Mouse (Mus musculus) heart, embryonic 14.5 days (tissue): ENCODE results near the gene Mcm3ap. TPM values are rescaled to one million over a fixed set of nuclear protein-coding genes. Genes with fewer than 3 reads are reported as not detected.

Experiments used
- ATAC-seq: fragments of 200-750 bp; cut with Nextera tagmentation; 2 replicates; pipeline ENCODE4 v1.8.0; 2017; ENCODE audit warnings: low read depth, moderate TSS enrichment; ENCODE audit not compliant: insufficient number of reproducible peaks, insufficient read depth, low FRiP score
- H3K27ac ChIP-seq, 2 experiments: fragments of 200-500 bp in 1 of 2; fragments of 300-500 bp in 1 of 2; sonication (generic) in 1 of 2; replicated peaks in 1 of 2; 2 replicates each; pipeline ENCODE4 v1.5.1; 2012 to 2014; ENCODE audit warnings: low read depth in 2 of 2, low read length in 2 of 2, control low read depth in 1 of 2, mild to moderate bottlenecking in 1 of 2, mixed read lengths in 1 of 2; ENCODE audit not compliant: control insufficient read depth in 1 of 2, insufficient read depth in 1 of 2
- H3K27me3 ChIP-seq: fragments of 300-500 bp; sonication (generic); 2 replicates; pipeline ENCODE4 v1.6.1; 2014; ENCODE audit warnings: mild to moderate bottlenecking, low read length, control low read depth; ENCODE audit not compliant: control insufficient read depth, insufficient read depth
- H3K36me3 ChIP-seq: fragments of 300-500 bp; sonication (generic); 2 replicates; pipeline ENCODE4 v1.6.1; 2014; ENCODE audit warnings: mild to moderate bottlenecking, control low read depth, low read length, mixed read lengths; ENCODE audit not compliant: control insufficient read depth, insufficient read depth
- H3K4me1 ChIP-seq, 2 experiments: fragments of 200-500 bp in 1 of 2; fragments of 300-500 bp in 1 of 2; sonication (generic) in 1 of 2; 2 replicates each; pipeline ENCODE4 v1.6.1; 2012 to 2014; ENCODE audit warnings: low read length in 2 of 2, control low read depth in 1 of 2, mixed read lengths in 1 of 2; ENCODE audit not compliant: control insufficient read depth in 2 of 2, insufficient read depth in 2 of 2
- H3K4me2 ChIP-seq: fragments of 300-500 bp; sonication (generic); 2 replicates; pipeline ENCODE4 v1.6.1; 2014; ENCODE audit warnings: mild to moderate bottlenecking, low read length
- H3K4me3 ChIP-seq, 2 experiments: fragments of 200-500 bp in 1 of 2; fragments of 300-500 bp in 1 of 2; sonication (generic) in 1 of 2; 2 replicates each; pipeline ENCODE4 v1.5.1; 2012 to 2014; ENCODE audit warnings: low read length in 2 of 2, mild to moderate bottlenecking in 2 of 2, control low read depth in 1 of 2, low read depth in 1 of 2, moderate library complexity in 1 of 2; ENCODE audit not compliant: control insufficient read depth in 1 of 2, insufficient read depth in 1 of 2
- H3K9ac ChIP-seq: fragments of 300-500 bp; sonication (generic); 2 replicates; pipeline ENCODE4 v1.6.1; 2014; ENCODE audit warnings: mild to moderate bottlenecking, low read length
- H3K9me3 ChIP-seq: fragments of 300-500 bp; sonication (generic); 2 replicates; pipeline ENCODE4 v1.6.1; 2016; ENCODE audit warnings: low read length, control low read depth; ENCODE audit not compliant: control insufficient read depth
- WGBS: fragments of 180-500 bp; shearing (Covaris S2); extraction: QIAGEN DNeasy Blood & Tissue Kit; methylation state at CpG from one replicate; pipeline ENCODE4 v1.1.7; 2014; 5-methylcytosine and 5-hydroxymethylcytosine counted together
- polyA plus RNA-seq: library from polyadenylated mRNA; unstranded; fragments of >200 nt; fragmentation: Nextera tagmentation; extraction: Ambion mirVana; gene quantifications from 2 replicates; pipeline ENCODE4 v1.2.1, GENCODE M21; 2014

The Mcm3ap gene
- polyA plus RNA-seq, 1 experiment from 2014 or later: 41.3 TPM

DNA sequence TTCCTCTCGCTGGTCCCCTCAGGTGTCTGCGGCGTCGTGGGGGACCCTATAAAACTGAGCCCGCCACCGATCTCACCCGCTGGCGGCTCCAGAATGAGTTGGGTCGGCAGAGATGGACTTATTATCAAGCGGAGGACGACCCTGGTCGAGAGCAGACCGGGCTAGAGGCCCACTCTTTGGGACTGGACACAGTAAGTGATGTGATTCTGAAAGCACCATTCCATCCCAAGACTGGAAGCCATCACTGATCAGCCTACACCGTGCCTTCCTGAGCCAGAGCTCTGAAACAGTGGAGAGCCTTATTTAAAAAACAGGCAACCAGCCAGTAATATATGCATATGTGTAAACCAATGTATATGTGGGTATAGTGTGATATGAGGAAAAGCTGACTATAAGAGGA is 63.1 kb downstream of the Mcm3ap start:
- Histone ChIP-seq H3K9me3 (no peaks in the 10 kb centered on the region), H3K4me3 (peak overlapping the region; percentile 56 to 70), H3K27ac (peak overlapping the region; percentile 28 to 48; a peak in 3 of 4 replicates), H3K36me3 (peaks cover 33% of the 10 kb centered on the region), H3K4me1 (0 out of 4 replicates have a peak, but pooled peaks cover 2 to 7% of the 10 kb centered on the region in 2 experiments), H3K4me2 (peak overlapping the region; percentile 90), H3K9ac (peak overlapping the region; percentile 74), H3K27me3 (no peaks in the 10 kb centered on the region)
- ATAC-seq: no peak
- WGBS: 1% methylated on average over 14 of the region's 14 CpGs

DNA sequence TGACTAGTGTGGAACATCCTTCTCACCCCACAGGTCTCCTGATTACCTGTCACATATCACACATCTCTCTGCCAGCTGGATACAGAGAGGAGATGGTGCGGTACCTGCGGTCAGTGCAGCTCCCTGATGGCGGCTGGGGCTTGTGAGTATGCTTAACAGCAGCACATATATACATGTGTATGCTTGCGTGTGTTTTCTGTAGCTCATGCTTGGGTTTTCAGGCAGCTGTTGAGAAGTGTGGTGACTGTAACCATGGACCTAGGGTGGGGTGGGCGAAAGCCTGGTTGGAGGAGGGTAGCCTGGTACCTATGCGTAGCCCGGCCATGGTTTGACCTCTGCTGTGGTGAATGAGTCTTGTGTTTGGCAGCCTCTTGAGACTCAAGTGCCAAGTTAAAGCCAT is 66.8 kb downstream of the Mcm3ap start:
- H3K27me3 ChIP-seq: no peaks in the 10 kb centered on the region
- no peaks in the 10 kb centered on the region for H3K9me3 ChIP-seq
- 94% methylated on average over 7 of the region's 7 CpGs for whole genome bisulfite sequencing
- H3K36me3 ChIP-seq: peaks cover 63% of the 10 kb centered on the region
- H3K4me1 ChIP-seq: 0 out of 4 replicates have a peak, but pooled peaks cover 2 to 6% of the 10 kb centered on the region in 2 experiments
- no peak overlapping the region for H3K27ac ChIP-seq
- no peak overlapping the region for H3K4me2 ChIP-seq
- H3K4me3 ChIP-seq: no peak overlapping the region
- H3K9ac ChIP-seq: no peak overlapping the region
- ATAC-seq: no peak

DNA sequence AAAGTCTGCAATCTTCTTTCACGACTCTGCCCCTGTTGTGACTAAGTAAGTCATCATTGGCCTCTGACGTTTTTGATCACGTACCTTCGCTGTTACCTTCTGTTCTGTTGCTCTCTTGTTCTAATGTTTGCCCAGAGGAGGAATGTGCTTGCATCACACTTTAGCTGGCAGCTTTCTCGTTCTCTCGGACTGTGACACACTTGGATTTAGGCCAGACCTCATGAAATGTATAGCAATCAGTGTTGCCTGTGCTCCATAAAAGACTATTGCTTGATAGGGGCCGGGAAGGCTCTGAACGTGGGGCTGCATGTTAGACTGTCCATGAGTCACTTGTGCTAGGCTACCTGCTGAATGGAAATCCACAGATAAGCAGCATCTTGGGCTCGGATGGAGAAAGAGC is 68.9 kb downstream of the Mcm3ap start:
- Histone ChIP-seq H3K27me3 (no peaks in the 10 kb centered on the region), H3K4me2 (no peak overlapping the region), H3K36me3 (peaks cover 84% of the 10 kb centered on the region), H3K4me1 (no peaks in the 10 kb centered on the region), H3K27ac (no peak overlapping the region), H3K9me3 (no peaks in the 10 kb centered on the region), H3K4me3 (no peak overlapping the region), H3K9ac (no peak overlapping the region)
- WGBS: 63% methylated on average over 9 of the region's 9 CpGs
- no peak for ATAC-seq

DNA sequence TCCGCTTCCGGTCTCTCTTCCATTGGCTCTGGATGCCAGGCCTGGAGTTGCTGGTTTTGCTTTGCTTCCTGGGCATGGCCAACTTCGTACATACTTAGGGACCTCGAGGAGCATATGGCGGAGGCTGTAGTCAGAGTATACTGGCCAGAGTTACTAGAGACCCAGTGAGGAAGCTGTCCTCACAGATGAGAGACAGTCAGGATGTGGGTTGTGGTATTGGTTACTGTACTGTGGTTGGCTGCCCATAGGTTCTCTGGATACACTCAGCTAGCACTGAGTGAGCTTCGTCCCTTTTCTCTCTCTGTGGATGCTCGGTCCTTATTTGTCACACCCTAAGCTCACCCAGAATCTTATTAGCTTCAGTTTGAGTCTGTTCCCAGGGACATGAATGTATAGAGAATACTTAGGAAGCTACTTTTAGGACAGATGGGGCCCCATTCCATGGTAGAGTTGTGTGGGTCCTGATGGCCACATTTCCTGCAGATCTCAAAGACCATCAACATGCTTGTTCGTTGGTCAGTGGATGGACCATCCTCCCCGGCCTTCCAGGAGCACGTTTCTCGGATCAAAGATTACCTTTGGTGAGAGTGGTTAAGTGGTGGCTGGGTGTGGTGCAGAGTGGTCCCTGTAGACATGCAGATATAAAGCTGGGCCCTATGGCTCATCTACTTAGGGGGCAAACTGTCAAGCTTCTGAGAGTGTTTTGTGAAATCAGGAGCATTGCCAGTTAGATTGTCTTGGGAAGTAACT is 72.8 kb downstream of the Mcm3ap start:
- WGBS: 92% methylated on average over 11 of the region's 11 CpGs
- no peaks in the 10 kb centered on the region for H3K27me3 ChIP-seq
- no peak for ATAC-seq
- no peak overlapping the region for H3K4me2 ChIP-seq
- H3K36me3 ChIP-seq: peaks cover 91% of the 10 kb centered on the region
- H3K4me1 ChIP-seq: no peaks in the 10 kb centered on the region
- H3K9ac ChIP-seq: no peak overlapping the region
- H3K9me3 ChIP-seq: no peaks in the 10 kb centered on the region
- no peak overlapping the region for H3K4me3 ChIP-seq
- H3K27ac ChIP-seq: no peak overlapping the region

DNA sequence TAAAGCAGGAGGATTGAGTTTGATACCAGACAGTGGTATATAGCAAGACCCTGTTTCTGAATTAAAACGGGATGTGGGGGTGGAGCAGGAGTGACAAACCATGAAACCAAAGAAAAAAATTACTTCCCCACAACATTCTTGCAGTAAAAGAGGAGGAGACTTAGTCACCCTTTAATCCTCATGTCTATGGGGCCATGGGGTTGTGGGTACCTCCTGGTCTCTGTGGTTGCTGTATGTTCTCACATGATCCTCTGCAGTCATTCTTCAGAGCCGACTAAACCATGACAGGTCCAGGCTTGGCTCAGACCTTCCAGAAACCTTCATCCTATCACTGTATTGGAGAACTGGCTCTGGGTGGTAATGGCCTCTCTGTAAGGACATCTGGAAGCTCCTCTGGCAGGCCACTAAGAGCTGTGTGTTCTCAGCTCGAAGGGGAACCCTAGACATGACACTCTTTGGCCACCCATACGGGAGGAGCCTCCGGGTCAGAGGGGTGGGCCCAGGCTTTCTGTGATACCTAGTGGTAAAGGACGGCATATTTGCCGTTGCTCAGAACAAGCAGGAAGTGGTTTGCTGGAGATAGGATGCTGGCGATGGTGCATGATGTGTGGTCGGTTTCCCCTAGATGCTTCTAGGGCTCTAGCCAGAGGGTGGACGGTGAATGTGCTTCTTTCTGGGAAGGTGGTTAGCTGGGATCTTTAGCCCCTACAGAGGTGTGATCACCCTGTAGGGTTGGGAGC is 74.1 kb downstream of the Mcm3ap start:
- Histone ChIP-seq H3K36me3 (peaks cover 97% of the 10 kb centered on the region), H3K4me1 (no peaks in the 10 kb centered on the region)

DNA sequence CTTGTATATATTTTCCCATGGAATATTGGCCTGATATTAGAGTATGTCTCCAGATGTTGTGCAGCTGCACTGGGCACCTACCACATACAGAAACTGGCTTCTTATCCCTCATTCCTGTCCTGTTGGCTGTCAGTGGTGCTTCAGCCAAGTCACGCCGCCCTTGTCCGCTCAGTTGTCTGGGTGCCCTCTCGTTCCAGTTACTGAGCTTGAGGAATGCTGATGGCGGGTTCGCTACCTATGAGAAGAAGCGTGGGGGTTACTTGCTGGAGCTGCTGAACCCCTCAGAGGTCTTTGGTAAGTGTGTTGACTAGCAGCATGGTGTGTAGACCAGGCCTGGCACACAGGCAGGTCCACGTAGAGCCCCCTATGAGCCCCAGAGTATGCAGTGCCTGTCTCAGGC is 77.8 kb downstream of the Mcm3ap start:
- Histone ChIP-seq H3K4me3 (no peak overlapping the region), H3K36me3 (peaks cover 98% of the 10 kb centered on the region), H3K4me2 (no peak overlapping the region), H3K27me3 (no peaks in the 10 kb centered on the region), H3K4me1 (no peaks in the 10 kb centered on the region), H3K9ac (no peak overlapping the region), H3K9me3 (no peaks in the 10 kb centered on the region), H3K27ac (no peak overlapping the region)
- no peak for ATAC-seq
- WGBS: 87% methylated on average over 8 of the region's 8 CpGs

More for the DNA sequence above, 74.1 kb downstream of the Mcm3ap start:
- Histone ChIP-seq H3K27ac (no peak overlapping the region), H3K27me3 (no peaks in the 10 kb centered on the region), H3K9ac (no peak overlapping the region), H3K4me3 (no peak overlapping the region), H3K9me3 (no peaks in the 10 kb centered on the region), H3K4me2 (no peak overlapping the region)
- ATAC-seq: no peak
- WGBS: 79% methylated on average over 10 of the region's 10 CpGs

DNA sequence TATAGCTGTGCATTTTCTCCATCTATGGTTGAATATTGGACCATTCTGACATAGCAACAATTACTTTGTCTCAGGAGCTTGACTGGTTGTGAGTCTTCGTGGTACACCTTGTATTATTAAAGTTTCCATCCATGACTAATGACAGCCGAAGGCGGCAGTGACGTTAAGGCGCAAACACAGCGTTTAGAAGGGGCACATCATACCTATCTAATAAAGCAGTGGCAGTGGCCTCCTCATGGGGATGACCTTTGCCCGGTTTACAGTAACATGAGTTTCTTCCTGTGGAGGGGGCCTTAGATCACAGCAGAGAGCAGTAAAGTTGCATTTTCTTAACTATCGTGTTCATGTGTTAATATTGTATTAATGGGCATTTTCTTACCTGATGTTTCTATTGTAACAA is 79.5 kb downstream of the Mcm3ap start:
- Histone ChIP-seq H3K4me2 (no peak overlapping the region), H3K9me3 (no peaks in the 10 kb centered on the region), H3K4me1 (no peaks in the 10 kb centered on the region), H3K36me3 (peaks cover 97% of the 10 kb centered on the region), H3K9ac (no peak overlapping the region), H3K27ac (no peak overlapping the region), H3K4me3 (no peak overlapping the region), H3K27me3 (no peaks in the 10 kb centered on the region)
- 90% methylated on average over 8 of the region's 8 CpGs for WGBS
- no peak for ATAC-seq
